Mouse (Mus musculus) forebrain, postnatal 0 days (tissue): ENCODE measurements around the gene Grb2. TPM values are rescaled to one million over a fixed set of nuclear protein-coding genes. Genes with fewer than 3 reads are reported as not detected.

ENCODE experiments used
- ATAC-seq: fragments of 200-750 bp; cut with Nextera tagmentation; 2 replicates; pipeline ENCODE4 v1.8.0; 2017; ENCODE audit warnings: mild to moderate bottlenecking, moderate library complexity
- DNase-seq: peaks from one replicate; pipeline ENCODE4 v3.0.0-alpha.2; 2015
- H3K27ac ChIP-seq: fragments of 300-500 bp; sonication (generic); 2 replicates; pipeline ENCODE4 v1.5.1; 2014; ENCODE audit warnings: low read depth, mild to moderate bottlenecking, antibody characterized with exemption, low read length, moderate library complexity, mixed read lengths
- H3K27me3 ChIP-seq: fragments of 300-500 bp; sonication (generic); 2 replicates; pipeline ENCODE4 v1.6.1; 2014; ENCODE audit warnings: mild to moderate bottlenecking, low read length, mixed read lengths; ENCODE audit not compliant: insufficient read depth
- H3K36me3 ChIP-seq: fragments of 300-500 bp; sonication (generic); 2 replicates; pipeline ENCODE4 v1.6.1; 2014; ENCODE audit warnings: mild to moderate bottlenecking, moderate library complexity; ENCODE audit not compliant: insufficient read depth
- H3K4me1 ChIP-seq: fragments of 300-500 bp; sonication (generic); 2 replicates; pipeline ENCODE4 v1.6.1; 2014; ENCODE audit warnings: antibody characterized with exemption; ENCODE audit not compliant: insufficient read depth
- H3K4me2 ChIP-seq: fragments of 300-500 bp; sonication (generic); 2 replicates; pipeline ENCODE4 v1.6.1; 2014; ENCODE audit warnings: low read depth, mild to moderate bottlenecking, moderate library complexity
- H3K4me3 ChIP-seq: fragments of 300-500 bp; sonication (generic); 2 replicates; pipeline ENCODE4 v1.5.1; 2014; ENCODE audit warnings: low read depth, low read length, mixed read lengths
- H3K9ac ChIP-seq: fragments of 300-500 bp; sonication (generic); 2 replicates; pipeline ENCODE4 v1.6.1; 2014; ENCODE audit warnings: mild to moderate bottlenecking
- H3K9me3 ChIP-seq: fragments of 300-500 bp; sonication (generic); 2 replicates; pipeline ENCODE4 v1.6.1; 2016; ENCODE audit warnings: low read length
- CTCF ChIP-seq: sonication (generic); IDR thresholded peaks from 2 replicates; pipeline ENCODE4 v1.5.1; 2016; ENCODE audit warnings: antibody characterized with exemption, control low read depth, low read depth
- WGBS: fragments of 180-500 bp; shearing (Covaris S2); extraction: QIAGEN DNeasy Blood & Tissue Kit; methylation state at CpG from one replicate; pipeline ENCODE4 v1.1.7; 2014; 5-methylcytosine and 5-hydroxymethylcytosine counted together
- polyA plus RNA-seq: library from polyadenylated mRNA; unstranded; fragments of >200 nt; fragmentation: Nextera tagmentation; extraction: Ambion mirVana; gene quantifications from 2 replicates; pipeline ENCODE4 v1.2.1, GENCODE M21; 2015
- total RNA-seq: library from RNA; depleted of rRNA; stranded (reverse); fragments of >200 nt; gene quantifications from 2 replicates; pipeline ENCODE4 v1.2.3, GENCODE M21; 2014; rRNA removed

Gene Grb2
- total and polyA plus RNA-seq, 2 experiments from 2014 or later = 91.9 to 162 TPM

DNA sequence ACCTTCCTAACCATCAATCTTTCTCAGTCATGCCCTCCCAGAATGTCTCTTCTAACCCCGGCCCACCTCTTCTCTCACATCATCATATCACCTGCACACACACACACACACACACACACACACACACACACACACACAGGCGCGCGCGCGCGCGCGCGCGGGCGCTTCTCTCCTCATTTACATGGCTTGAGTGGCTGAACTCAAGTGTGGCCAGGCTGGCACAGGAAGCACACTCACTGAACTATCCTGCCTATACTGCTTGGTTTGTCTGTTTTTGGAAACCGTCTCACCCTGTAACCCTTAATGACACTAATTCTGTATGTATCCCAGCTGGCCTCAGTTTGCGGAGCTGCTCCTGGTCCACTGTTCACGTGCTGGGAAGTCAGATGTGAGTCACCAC is 107.7 kb downstream of the Grb2 start:
- Histone ChIP-seq H3K36me3 (peaks cover 16% of the 10 kb centered on the region), H3K9ac (no peak overlapping the region), H3K9me3 (no peaks in the 10 kb centered on the region), H3K4me1 (peaks cover 15% of the 10 kb centered on the region), H3K4me2 (no peak overlapping the region), H3K27me3 (no peaks in the 10 kb centered on the region), H3K27ac (no peak overlapping the region), H3K4me3 (no peak overlapping the region)
- no peak for TF ChIP-seq CTCF
- WGBS = 97% methylated on average over 15 of the region's 15 CpGs
- ATAC-seq = no peak
- no peak for DNase-seq

GRCm38 (mm10) chr11:115599722-115600121 is 108.7 kb downstream of the Grb2 start:
- Histone ChIP-seq H3K36me3 (peaks cover 14% of the 10 kb centered on the region), H3K9ac (no peak overlapping the region), H3K9me3 (no peaks in the 10 kb centered on the region), H3K4me3 (no peak overlapping the region), H3K27me3 (no peaks in the 10 kb centered on the region), H3K4me2 (no peak overlapping the region), H3K27ac (no peak overlapping the region), H3K4me1 (peaks cover 9% of the 10 kb centered on the region)
- no peak for TF ChIP-seq CTCF
- 93% methylated on average over 7 of the region's 7 CpGs for WGBS
- no peak for ATAC-seq
- DNase-seq = no peak

GRCm38 (mm10) chr11:115598309-115598708 is 110.1 kb downstream of the Grb2 start:
- peaks cover 25% of the 10 kb centered on the region for H3K36me3 ChIP-seq
- 98% methylated on average over 4 of the region's 4 CpGs for WGBS
- TF ChIP-seq CTCF = no peak
- H3K9ac ChIP-seq = no peak overlapping the region
- no peak overlapping the region for H3K27ac ChIP-seq
- no peak overlapping the region for H3K4me2 ChIP-seq
- no peaks in the 10 kb centered on the region for H3K9me3 ChIP-seq
- ATAC-seq (no peak), DNase-seq (no peak)
- H3K4me3 ChIP-seq = no peak overlapping the region
- H3K4me1 ChIP-seq = peaks cover 9% of the 10 kb centered on the region
- no peaks in the 10 kb centered on the region for H3K27me3 ChIP-seq

GRCm38 (mm10) chr11:115595209-115595608 is 113.2 kb downstream of the Grb2 start:
- no peaks in the 10 kb centered on the region for H3K4me1 ChIP-seq
- WGBS = 98% methylated on average over 3 of the region's 3 CpGs
- H3K27me3 ChIP-seq = no peaks in the 10 kb centered on the region
- no peak overlapping the region for H3K4me2 ChIP-seq
- no peaks in the 10 kb centered on the region for H3K9me3 ChIP-seq
- peaks cover 55% of the 10 kb centered on the region for H3K36me3 ChIP-seq
- H3K4me3 ChIP-seq = no peak overlapping the region
- H3K27ac ChIP-seq = no peak overlapping the region
- no peak for ATAC-seq
- no peak; the same call in 1 of the 2 replicates for TF ChIP-seq CTCF
- DNase-seq = no peak
- no peak overlapping the region for H3K9ac ChIP-seq

Other genes with a start within 250 kb of the Grb2 start
- gene Slc16a5, start 246.1 kb downstream of the Grb2 start, total RNA-seq = not detected in 2 replicates
- 0.06 and 0.07 TPM in 2 replicates for gene Slc16a5, start 246.1 kb downstream of the Grb2 start, polyA plus RNA-seq
- gene Armc7, start 232.9 kb downstream of the Grb2 start, total RNA-seq = 11.2 and 14.2 TPM in 2 replicates
- gene Armc7, start 232.9 kb downstream of the Grb2 start, polyA plus RNA-seq = 8.5 and 11.2 TPM in 2 replicates
- 59.6 and 84.6 TPM in 2 replicates for gene Nt5c, start 216.7 kb downstream of the Grb2 start, total RNA-seq
- gene Nt5c, start 216.7 kb downstream of the Grb2 start, polyA plus RNA-seq = 136 and 143 TPM in 2 replicates
- gene Jpt1, start 194.2 kb downstream of the Grb2 start, total RNA-seq = 1,009 and 1,140 TPM in 2 replicates
- 1,672 and 1,955 TPM in 2 replicates for gene Jpt1, start 194.2 kb downstream of the Grb2 start, polyA plus RNA-seq
- 795 and 821 TPM in 2 replicates for gene Sumo2, start 172.3 kb downstream of the Grb2 start, total RNA-seq
- 1,185 and 1,251 TPM in 2 replicates for gene Sumo2, start 172.3 kb downstream of the Grb2 start, polyA plus RNA-seq
- 62.6 and 90.3 TPM in 2 replicates for gene Nup85, start 144.2 kb downstream of the Grb2 start, total RNA-seq
- 66.2 and 78.7 TPM in 2 replicates for gene Nup85, start 144.2 kb downstream of the Grb2 start, polyA plus RNA-seq
- 34.6 and 46.3 TPM in 2 replicates for gene Mrps7, start 104.7 kb downstream of the Grb2 start, total RNA-seq
- 74.1 and 78.1 TPM in 2 replicates for gene Mrps7, start 104.7 kb downstream of the Grb2 start, polyA plus RNA-seq
- 34.0 and 34.5 TPM in 2 replicates for gene Gga3, start 104.5 kb downstream of the Grb2 start, total RNA-seq
- 15.2 and 18.5 TPM in 2 replicates for gene Gga3, start 104.5 kb downstream of the Grb2 start, polyA plus RNA-seq
- 12.2 and 16.9 TPM in 2 replicates for gene Mif4gd, start 95.6 kb downstream of the Grb2 start, total RNA-seq
- gene Mif4gd, start 95.6 kb downstream of the Grb2 start, polyA plus RNA-seq = 14.4 and 19.4 TPM in 2 replicates
- gene Slc25a19, start 80.3 kb downstream of the Grb2 start, total RNA-seq = 34.3 and 38.7 TPM in 2 replicates
- gene Slc25a19, start 80.3 kb downstream of the Grb2 start, polyA plus RNA-seq = 51.1 and 51.7 TPM in 2 replicates
- 16.7 and 19.3 TPM in 2 replicates for gene Tmem94, start 56.8 kb upstream of the Grb2 start, total RNA-seq
- gene Tmem94, start 56.8 kb upstream of the Grb2 start, polyA plus RNA-seq = 12.1 and 14.9 TPM in 2 replicates
- gene Caskin2, start 105.0 kb upstream of the Grb2 start, total RNA-seq = 14.5 and 14.7 TPM in 2 replicates
- gene Caskin2, start 105.0 kb upstream of the Grb2 start, polyA plus RNA-seq = 4.5 and 6.1 TPM in 2 replicates
- 23.5 and 25.5 TPM in 2 replicates for gene Tsen54, start 106.1 kb upstream of the Grb2 start, total RNA-seq
- gene Tsen54, start 106.1 kb upstream of the Grb2 start, polyA plus RNA-seq = 16.8 and 18.1 TPM in 2 replicates
- gene Llgl2, start 115.5 kb upstream of the Grb2 start, total RNA-seq = 2.7 and 4.0 TPM in 2 replicates
- 0.72 and 1.1 TPM in 2 replicates for gene Llgl2, start 115.5 kb upstream of the Grb2 start, polyA plus RNA-seq
- not detected in 2 replicates for gene Myo15b, start 149.8 kb upstream of the Grb2 start, total RNA-seq
- 0.01 TPM in 1 of 2 replicates, not detected in the other for gene Myo15b, start 149.8 kb upstream of the Grb2 start, polyA plus RNA-seq
- 0.95 and 1.0 TPM in 2 replicates for gene Smim5, start 191.4 kb upstream of the Grb2 start, total RNA-seq
- gene Smim5, start 191.4 kb upstream of the Grb2 start, polyA plus RNA-seq = 2.4 and 2.5 TPM in 2 replicates
- not detected in 2 replicates for gene Smim6, start 203.4 kb upstream of the Grb2 start, total RNA-seq
- gene Smim6, start 203.4 kb upstream of the Grb2 start, polyA plus RNA-seq = 0.27 TPM in 1 of 2 replicates, not detected in the other
- gene Sap30bp, start 224.7 kb upstream of the Grb2 start, total RNA-seq = 60.4 and 70.9 TPM in 2 replicates
- 49.5 and 59.4 TPM in 2 replicates for gene Sap30bp, start 224.7 kb upstream of the Grb2 start, polyA plus RNA-seq
- 14.5 and 18.9 TPM in 2 replicates for gene Recql5, start 224.9 kb upstream of the Grb2 start, total RNA-seq
- gene Recql5, start 224.9 kb upstream of the Grb2 start, polyA plus RNA-seq = 6.9 and 8.4 TPM in 2 replicates